Mouse (Mus musculus) lung, postnatal 25 days (tissue): ENCODE results near the gene 4930486L24Rik.
"Not testable (repeated sequence)": the region's sequence is repeated elsewhere in the genome, so short reads cannot be mapped to it uniquely, and the experiment has no call there.

Source experiments
- DNase-seq: peaks from one replicate; pipeline ENCODE4 v3.0.0; 2022; ENCODE audit warnings: low spot score

4930486L24Rik gene

GRCm38 (mm10) chr13:60864281-60864680, at the start of gene 4930486L24Rik:
TSS of gene 4930486L24Rik (minus strand) at chr13:60864475.
- DNase-seq, result no peak

DNA sequence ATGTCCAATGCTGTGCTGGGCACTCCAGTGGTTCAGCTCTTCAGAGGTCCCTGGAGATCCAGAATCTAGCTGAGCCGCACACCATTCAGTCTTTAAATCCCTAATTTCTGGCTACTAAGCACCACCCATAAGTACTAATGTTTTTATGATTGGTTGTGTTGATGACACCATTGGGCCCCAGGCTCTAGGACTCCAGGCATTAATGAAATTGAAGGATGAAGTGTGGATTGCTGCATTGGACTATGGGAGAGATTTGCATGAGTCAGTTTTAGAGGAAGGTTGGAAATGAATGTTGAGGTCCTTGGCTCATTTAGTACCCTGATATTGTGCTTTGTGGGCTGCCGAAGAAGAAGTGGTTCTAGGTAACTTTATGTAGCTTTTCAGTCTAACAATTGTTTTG, 40.5 kb upstream of the 4930486L24Rik start, which contains the start of gene Tpbpb:
TSS of gene Tpbpb (minus strand) at position 101 of the 400 bp plus-strand sequence.
- DNase-seq, result not testable (repeated sequence)

DNA sequence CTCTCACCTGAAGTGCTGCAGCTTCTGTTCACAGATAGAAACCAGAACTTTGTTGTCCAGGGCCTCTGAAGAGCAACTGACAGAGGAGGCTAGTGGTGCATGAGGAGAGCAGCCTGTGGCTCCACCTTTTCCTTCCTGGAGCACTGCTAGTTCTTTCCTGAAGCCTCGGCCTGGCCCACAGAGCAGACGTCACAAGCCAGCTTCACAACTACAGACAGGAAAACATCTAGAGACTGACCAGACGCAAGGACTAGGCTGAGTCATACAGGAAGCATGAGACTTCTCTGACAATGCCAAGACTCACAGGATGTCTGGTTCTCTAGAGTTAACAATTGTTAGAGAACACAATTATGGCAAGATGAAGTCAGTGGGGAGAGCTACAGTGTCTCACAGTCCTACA, 33.1 kb upstream of the 4930486L24Rik start, which contains the start of gene Ctla2b:
TSS of gene Ctla2b (minus strand) at position 120 of the 400 bp plus-strand sequence.
- peak; percentile 89 for DNase-seq

DNA sequence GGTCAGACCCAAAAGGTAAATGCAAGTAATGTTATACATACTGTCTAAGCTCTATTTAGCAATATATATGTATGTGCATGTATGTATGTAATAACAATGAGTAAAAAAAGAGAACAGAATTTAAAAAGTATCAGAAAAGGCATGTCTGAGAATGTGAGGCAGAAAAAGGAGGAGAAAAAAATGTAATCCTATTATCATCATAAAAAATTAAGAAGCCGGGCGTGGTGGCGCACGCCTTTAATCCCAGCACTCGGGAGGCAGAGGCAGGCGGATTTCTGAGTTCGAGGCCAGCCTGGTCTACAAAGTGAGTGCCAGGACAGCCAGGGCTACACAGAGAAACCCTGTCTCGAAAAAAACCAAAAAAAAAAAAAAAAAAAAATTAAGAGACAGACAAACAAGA, 32.5 kb upstream of the 4930486L24Rik start, which contains the start of gene Gm49392:
TSS of gene Gm49392 (minus strand) at position 101 of the 400 bp plus-strand sequence.
- DNase-seq, result not testable (repeated sequence)

- no peak for DNase-seq
Measured at GRCm38 (mm10) chr13:60895406-60896160, 31.3 kb upstream of the 4930486L24Rik start.

DNA sequence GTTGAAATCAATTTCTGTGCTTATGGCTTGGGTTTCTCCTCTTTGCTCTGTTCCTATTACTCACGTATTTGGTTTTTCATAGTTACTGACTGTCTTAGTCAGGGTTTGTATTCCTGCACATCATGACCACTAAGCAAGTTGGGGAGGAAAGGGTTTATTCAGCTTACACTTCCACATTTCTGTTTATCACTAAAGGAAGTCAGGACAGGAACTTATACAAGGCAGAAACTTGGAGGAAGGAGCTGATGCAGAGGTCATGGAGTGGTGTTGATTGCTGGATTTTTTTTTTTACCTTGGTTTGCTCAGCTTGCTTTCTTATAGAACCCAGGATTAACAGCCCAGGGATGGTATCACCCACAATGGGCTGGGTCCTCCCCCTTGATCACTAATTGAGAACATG, 28.0 kb upstream of the 4930486L24Rik start:
- DNase-seq, result no peak

DNA sequence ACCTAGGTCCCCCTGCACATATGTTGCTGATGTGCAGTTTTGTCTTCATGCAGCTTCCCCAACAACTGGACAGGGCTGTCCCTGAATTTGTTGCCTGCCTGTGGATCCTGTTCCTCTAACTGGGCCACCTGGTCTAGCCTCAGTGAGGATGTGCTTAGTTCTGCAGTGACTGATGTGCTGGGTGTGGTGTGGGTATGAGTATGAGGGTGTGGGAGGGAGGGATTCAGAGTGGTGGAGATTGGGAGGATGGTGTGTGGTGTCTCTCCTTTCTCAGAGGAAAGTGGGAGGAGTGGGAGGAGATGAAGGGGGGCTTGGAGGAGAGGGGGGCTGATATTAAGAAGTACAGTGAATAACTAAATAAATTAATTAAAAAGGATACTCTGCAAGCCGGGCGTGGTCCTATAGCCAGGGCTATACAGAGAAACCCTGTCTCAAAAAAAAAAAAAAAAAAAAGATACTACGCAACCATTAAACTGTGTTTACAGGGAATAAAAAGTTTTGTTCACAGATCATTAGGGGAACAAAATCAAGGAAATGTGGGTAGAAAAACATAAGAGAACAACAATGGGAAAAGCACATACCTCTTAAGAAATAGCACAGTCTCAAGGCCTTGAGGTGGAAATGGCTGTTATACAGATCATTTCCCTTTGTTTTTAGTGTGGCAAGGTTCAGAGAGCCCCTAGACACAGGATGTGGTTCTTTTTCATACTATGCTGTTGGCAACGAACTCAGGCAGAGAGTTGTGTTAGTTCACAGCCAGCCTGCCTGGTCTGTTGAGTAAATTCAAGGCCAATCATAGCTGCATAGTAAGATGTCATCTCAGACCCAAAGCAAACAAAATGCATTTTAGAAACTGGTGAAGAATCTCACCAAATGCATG, 15.8 kb downstream of the 4930486L24Rik start:
- peak; percentile 53 for DNase-seq

- DNase-seq, result no peak
Measured at GRCm38 (mm10) chr13:60843153-60843552, 21.1 kb downstream of the 4930486L24Rik start.

DNA sequence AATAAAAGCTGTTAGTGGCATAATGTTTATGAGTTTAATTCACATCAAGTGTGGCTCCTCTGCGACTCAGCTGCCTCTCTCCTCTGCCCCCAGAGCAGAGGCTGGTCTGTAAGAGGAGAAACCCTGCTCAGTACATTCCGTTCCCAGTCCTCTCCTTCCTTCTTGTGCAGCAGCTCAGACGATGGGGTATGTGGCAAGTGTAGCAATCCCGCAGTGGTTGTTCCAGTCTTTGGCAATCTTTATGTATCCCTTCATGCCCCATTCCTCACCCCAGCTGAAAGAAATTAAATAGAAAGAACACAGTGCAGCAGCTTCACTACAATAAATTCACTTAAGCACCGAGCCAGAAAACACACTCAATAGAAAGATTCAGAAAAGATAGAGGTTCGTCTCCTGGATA, 21.6 kb downstream of the 4930486L24Rik start:
- DNase-seq, result no peak

- DNase-seq, result no peak
Measured at GRCm38 (mm10) chr13:60839353-60839902, 24.8 kb downstream of the 4930486L24Rik start.

DNA sequence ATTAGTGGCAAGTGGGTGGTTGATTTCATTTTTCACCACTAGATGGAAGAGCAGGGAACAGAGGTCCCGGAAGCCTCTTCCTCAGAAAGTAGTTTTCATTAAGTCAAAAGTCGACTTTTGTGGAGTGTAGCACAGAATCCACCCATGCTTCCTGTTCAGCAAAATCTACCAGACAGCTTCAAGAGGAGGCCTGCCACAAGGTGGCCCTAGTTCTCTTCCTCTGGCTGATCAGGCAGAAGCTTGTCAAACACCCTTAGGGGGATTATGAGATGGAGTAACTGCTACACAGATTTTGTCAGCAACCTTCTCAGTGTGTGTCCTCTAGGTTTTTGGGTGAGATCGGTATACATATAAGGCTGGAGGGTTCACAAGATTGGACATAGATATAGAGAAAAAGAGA, 38.2 kb downstream of the 4930486L24Rik start:
- DNase-seq, result peak; percentile 48

DNA sequence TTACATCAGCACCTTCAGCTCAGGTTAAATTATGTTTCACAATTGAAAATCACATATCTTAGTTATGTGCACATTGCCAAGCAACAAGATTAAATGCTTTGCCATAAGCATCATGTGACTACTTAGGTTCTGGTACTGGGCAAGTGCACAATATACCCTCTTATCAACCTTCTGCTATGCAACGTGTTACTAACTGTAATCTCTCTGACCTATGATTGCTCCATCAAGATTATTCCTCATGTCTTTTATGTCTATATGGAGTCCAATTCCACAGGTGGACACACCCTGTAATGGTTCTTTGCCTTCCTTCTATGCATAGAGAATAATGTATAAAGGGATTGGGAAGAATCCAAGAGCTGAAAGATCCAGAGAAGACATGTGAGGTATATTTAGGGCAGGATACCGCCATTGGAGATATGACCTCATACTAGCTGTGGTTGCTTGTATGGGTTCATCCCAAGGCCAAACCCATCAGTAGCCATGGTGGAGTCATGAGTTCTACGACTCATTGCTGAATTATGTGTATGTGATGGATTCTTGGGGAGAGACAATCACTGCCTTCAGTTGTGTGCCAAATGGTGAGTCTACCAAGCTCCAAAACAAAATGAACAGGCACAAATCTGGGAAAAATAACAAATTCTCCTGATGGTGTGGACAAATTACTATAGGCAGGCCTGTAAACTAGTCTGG, 43.6 kb downstream of the 4930486L24Rik start:
- DNase-seq, result no peak

DNA sequence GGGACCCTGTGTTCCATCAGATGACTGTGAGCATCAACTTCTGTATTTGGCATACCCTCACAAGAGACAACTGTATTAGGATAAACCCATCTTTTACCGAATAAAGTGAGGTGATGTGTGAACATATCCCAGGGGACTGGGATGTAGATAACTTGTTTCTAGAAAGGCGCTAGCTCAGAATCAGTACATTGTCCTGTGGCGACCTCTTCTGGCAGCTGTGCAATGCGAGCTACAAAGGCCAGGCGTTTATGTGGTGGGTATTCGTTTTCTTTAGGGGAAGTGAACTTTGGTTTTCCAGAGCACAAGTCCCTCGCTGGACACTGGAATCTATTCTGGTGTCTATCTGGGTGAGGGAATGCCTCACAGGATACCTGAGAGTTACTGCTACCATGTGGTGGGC, 44.8 kb downstream of the 4930486L24Rik start:
- DNase-seq, result peak; percentile 30

- DNase-seq, result peak; percentile 17
Measured at GRCm38 (mm10) chr13:60813722-60814121, 50.6 kb downstream of the 4930486L24Rik start.

DNA sequence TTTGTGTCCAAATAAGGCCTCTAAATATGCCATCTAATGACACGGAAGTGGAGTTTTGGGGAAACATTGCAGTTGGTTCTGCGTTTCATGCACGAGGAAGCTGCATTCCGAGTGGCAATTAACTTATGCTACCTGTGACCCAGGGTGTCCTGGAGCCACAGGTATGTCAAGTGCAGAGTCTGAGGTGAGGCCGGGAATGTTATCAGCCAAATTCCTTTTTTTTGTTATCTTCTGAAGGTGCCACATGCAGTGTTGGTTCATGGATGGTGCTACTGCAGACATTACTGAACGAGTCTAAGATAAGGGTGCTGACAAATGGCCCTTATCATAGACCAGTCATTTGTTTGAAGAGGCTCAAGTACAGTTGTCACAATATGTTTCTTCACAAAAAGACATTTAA, 51.5 kb downstream of the 4930486L24Rik start:
- no peak for DNase-seq

- DNase-seq, result no peak
Measured at GRCm38 (mm10) chr13:60809690-60810089, 54.6 kb downstream of the 4930486L24Rik start.

- DNase-seq, result no peak
Measured at GRCm38 (mm10) chr13:60802749-60803148, 61.5 kb downstream of the 4930486L24Rik start, which contains the start of gene Ctsll3. TSS of gene Ctsll3 (minus strand) at chr13:60802849.
